Mouse (Mus musculus) cerebellum, adult (tissue): ENCODE results near the gene Adarb1.

Source experiments
- ATAC-seq: cut with Nextera tagmentation; 2 replicates; pipeline ENCODE4 v1.9.2; 2017; ENCODE audit warnings: mild to moderate bottlenecking, moderate library complexity, mixed read lengths; ENCODE audit not compliant: insufficient number of reproducible peaks, low FRiP score, low TSS enrichment

The Adarb1 gene

GRCm38 (mm10) chr10:77438021-77438420 lies 20.0 kb upstream of the Adarb1 start:
- ATAC-seq, result no peak

- ATAC-seq, result peak; percentile 29; the same call in 1 of the 2 replicates
Observed at GRCm38 (mm10) chr10:77435343-77435742, 17.3 kb upstream of the Adarb1 start.

GRCm38 (mm10) chr10:77434457-77435151 lies 16.5 kb upstream of the Adarb1 start:
- ATAC-seq, result peak; percentile 42; the same call in 1 of the 2 replicates

GRCm38 (mm10) chr10:77434076-77434456 lies 16.0 kb upstream of the Adarb1 start:
- no peak for ATAC-seq

- no peak for ATAC-seq
Observed at GRCm38 (mm10) chr10:77430771-77431170, 12.7 kb upstream of the Adarb1 start.

GRCm38 (mm10) chr10:77429921-77430320 lies 11.9 kb upstream of the Adarb1 start:
- no peak for ATAC-seq

GRCm38 (mm10) chr10:77427610-77428009 lies 9.5 kb upstream of the Adarb1 start:
- no peak for ATAC-seq

GRCm38 (mm10) chr10:77420190-77420589 lies 2.1 kb upstream of the Adarb1 start:
- no peak for ATAC-seq

- ATAC-seq, result peak; percentile 41
Observed at GRCm38 (mm10) chr10:77417240-77418102, 599 bp downstream of the Adarb1 start.

- 0 out of 2 replicates have a peak, but pooled peaks have one; percentile 3 for ATAC-seq
Observed at GRCm38 (mm10) chr10:77416666-77417239, 1.3 kb downstream of the Adarb1 start.

- ATAC-seq, result no peak
Observed at GRCm38 (mm10) chr10:77415867-77416266, 2.2 kb downstream of the Adarb1 start.

- no peak for ATAC-seq
Observed at GRCm38 (mm10) chr10:77413791-77414190, 4.3 kb downstream of the Adarb1 start.

GRCm38 (mm10) chr10:77409154-77409553 lies 8.9 kb downstream of the Adarb1 start:
- ATAC-seq, result no peak

- ATAC-seq, result no peak
Observed at GRCm38 (mm10) chr10:77408241-77408640, 9.8 kb downstream of the Adarb1 start.

- no peak for ATAC-seq
Observed at GRCm38 (mm10) chr10:77406486-77406885, 11.6 kb downstream of the Adarb1 start.

GRCm38 (mm10) chr10:77402463-77402862 lies 15.6 kb downstream of the Adarb1 start:
- ATAC-seq, result no peak

GRCm38 (mm10) chr10:77401039-77401438 lies 17.0 kb downstream of the Adarb1 start:
- ATAC-seq, result no peak

- no peak for ATAC-seq
Observed at GRCm38 (mm10) chr10:77399938-77400337, 18.1 kb downstream of the Adarb1 start.

GRCm38 (mm10) chr10:77398082-77398481 lies 20.0 kb downstream of the Adarb1 start:
- no peak for ATAC-seq

GRCm38 (mm10) chr10:77397056-77397642 lies 20.9 kb downstream of the Adarb1 start:
- no peak for ATAC-seq

GRCm38 (mm10) chr10:77396015-77396414 lies 22.1 kb downstream of the Adarb1 start:
- ATAC-seq, result no peak
